Mouse (Mus musculus) lung, postnatal 10 days (tissue): ENCODE results near the gene Stag1.
A peak's percentile ranks its signal among the peaks of the same experiment; 100 is the strongest.

ENCODE experiments used
- DNase-seq: peaks from one replicate; pipeline ENCODE4 v3.0.0; 2021

The Stag1 gene

DNA sequence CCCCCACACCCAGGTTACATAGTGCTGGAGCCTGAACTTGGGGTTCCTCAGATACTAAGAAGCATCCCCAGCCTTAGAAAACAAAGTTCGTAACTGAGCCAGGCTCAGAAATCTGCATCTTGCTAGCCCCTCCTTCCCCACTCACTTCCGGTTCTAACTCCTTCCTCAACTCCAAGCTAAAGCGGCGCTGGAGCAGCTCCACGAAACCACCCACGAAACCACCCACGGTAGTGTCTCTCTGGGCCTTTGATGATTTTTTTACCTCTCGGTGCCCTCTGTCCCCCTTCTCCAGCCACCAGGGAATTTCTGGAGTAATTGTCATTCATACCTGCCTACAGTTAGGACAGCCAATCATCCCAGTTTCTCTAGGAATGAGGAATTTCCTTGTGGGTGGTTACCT, at the start of gene Stag1:
TSS of gene Stag1 (plus strand) at position 253 of the 400 bp plus-strand sequence.
- DNase-seq: no peak

DNA sequence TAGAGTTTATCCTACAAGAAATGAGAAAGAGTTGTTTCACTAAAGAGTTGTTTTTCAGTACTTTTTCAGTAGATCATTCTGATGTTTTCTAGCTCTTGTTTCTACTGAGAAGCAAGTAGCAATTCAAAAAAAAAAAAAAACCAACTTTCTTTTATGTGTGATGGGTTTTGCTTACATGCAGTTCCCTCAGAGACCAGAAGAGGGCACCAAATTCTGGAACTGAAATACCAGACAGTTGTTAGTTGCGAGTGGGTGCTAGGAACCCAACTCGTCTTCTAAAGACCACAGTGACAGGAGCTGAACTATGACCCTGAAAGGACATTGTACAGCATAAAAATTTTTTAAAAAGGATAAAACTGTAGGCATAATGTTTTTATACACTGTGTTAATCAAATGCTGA, 49.3 kb upstream of the Stag1 start:
- peak; percentile 44 for DNase-seq

DNA sequence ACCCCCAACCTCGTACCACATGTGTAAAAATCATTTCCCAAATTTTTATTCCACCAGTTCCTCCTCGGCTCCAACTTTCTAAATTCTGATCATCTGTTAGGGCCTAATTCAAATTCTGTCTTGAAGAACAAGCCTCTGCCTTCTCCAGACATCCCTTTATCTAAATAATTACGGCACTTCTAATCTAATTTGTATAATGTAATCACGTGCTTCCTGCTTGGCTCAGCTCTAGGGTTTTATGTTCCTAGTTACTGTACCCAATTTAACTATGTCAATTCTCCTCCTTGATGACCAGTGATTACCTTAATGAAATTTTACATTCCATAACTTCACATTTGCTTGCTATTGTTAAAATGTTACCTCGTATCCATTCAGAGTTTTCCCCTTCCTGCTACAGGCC, 41.9 kb upstream of the Stag1 start:
- DNase-seq: no peak

DNA sequence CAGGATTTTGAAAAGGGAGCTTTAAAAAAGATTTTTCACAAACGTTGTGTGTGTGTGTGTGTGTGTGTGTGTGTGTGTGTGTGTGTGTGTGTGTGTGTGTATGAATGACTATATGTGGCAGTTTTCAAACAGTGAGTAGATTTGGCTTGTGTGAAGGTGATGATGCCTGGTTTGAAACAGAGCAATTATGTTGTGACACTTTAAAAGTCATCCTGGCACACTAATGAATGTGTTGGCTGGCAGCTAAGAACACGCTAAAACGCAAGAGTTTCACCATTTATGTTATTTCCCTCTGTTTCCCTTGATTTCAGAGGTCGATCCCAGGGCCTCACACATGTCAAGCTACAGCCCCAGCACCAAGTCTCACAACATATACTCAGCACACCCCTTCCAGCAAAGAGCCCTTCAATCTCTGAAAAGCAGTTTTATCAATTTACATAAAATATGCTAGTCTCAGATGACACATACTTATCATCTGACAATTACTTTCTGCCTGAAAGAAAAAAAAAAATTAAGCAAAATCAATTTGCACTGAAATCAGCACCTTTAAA, 39.5 kb upstream of the Stag1 start:
- DNase-seq: no peak

DNA sequence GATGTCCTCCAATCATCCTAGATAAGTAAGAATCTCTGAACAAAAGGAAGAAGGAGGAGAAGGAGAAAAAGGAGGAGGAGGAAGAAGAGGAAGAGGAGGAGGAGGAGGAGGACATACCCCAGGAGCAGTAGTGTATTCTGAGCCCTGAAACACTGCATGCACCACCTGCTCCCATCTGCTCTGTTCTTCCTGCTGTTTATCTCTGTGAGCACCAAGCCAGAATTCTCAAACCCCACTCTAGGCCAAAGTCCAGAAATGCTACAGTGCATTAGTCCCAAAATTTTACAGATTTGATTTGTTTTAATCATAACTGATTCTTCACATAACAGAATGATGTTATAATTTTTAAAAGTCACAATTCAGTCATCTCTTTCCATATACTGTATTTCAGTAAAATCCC, 38.6 kb upstream of the Stag1 start:
- no peak for DNase-seq

DNA sequence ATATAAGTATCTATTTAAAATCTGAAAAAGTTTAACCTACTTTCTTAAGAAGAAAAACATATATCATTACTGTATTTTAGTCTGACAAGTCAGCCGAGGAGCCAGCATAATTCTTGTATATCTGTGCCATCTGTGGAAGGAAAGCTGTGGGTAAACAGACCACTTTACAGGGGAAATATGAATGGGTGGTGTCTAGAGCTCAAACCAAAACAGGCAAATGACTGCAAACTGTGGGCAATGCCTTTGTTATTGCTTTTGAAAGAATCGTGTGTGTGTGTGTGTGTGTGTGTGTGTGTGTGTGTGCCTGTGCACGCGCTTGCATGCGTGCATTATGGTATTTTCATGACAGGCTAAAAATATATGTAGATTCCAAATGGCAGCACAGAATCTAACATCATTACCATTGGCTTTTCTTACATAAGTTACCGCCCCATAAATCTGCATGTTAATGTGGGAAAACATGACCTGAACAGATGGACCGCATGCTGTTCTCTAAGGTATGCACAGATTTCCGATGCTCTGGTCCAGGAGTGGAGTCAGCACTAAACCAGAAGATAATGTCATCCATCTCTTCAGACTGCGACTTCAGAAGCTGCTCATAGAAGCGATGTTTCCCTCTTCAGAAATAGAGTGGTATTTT, 37.2 kb upstream of the Stag1 start:
- peak; percentile 22 for DNase-seq

DNA sequence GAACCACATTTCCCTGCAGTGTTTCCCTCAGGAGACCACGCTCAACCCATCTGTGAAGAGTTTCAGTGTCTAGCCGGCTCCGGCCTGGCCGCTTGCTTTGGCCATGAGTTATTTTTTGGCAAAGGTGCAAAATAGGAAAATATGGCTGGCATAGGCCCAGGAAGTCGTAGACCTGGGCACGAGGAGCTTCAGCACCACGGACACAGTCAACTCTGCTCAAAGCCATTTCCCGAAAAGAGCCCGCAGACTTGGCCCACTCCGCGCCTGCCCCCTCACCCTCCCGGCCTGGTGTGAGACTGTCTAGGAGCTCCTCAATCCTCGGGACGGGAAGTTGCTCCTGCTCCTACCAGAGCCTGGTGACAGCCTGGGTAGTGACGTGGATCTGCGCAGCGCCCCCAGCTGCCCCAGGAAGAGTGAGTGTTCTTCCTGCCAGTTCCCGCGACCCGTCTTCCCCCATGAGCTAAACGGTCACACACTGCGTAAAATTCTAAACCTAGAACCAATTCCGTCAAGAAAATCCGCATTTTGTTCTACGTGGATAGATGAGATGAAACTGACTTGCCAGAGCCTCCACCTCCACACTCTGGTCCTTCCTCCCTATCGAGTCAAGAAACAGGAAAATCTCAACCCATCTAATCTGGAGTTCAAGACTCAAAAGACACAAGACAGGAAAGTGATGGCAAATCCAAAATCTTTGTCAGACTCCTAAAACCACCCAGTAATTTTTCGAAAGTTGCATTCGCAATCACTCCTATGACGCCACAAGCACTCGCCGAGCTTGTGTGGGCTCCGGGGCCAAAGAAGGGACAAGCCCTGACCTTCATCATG, 27.6 kb upstream of the Stag1 start:
- DNase-seq: peak; percentile 76

DNA sequence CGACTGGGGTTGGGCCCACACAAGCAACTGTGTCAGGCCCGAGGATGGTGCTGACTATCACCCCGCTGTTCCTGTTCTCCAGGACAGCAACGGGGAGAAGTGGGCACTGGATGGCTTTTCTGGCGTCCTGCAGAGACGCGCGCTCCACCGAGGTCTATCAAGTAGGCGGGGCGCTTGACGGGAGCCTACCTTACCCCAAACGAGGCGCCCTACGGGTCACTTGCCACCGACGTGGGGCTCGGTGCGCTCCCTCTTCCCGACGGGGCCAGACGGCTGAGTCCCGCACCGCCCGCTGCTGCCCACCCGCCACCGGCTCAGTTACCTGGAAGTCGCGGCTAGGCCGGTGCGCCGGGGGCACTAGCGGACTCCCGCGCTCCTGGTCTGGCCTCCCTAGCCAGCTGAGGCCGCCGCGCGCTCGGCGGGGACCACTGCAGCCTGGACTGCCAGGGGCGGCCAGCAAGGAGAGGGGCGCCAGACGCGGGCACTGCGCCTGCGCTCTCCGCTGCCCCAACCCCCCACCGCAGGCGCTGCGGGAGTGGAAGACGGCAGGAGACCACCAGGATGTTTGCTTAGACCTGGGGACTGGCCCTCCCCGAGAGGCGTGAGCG, 26.9 kb upstream of the Stag1 start, which contains the start of gene Slc35g2:
TSS of gene Slc35g2 (minus strand) at position 465 of the 608 bp plus-strand sequence.
- DNase-seq: peak; percentile 66

DNA sequence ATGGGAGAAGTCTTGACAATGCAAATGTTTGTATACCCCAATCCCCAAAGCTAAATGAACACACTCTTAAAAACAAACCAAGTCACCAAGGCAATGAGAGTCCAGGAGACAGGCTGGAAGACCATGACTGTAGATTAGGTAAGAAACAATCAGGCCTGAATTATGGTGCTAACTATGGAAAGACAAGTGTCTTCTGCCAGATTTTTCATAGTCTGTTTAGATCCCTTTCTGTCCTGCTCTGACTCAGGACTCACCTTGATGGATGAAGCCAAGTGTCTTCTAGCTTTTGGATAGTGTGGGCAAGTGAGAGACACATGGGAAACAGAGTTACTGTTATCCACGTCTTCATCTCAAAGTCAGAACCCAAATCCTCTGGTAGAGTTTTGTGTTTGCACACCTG, 26.1 kb upstream of the Stag1 start:
- DNase-seq: no peak

DNA sequence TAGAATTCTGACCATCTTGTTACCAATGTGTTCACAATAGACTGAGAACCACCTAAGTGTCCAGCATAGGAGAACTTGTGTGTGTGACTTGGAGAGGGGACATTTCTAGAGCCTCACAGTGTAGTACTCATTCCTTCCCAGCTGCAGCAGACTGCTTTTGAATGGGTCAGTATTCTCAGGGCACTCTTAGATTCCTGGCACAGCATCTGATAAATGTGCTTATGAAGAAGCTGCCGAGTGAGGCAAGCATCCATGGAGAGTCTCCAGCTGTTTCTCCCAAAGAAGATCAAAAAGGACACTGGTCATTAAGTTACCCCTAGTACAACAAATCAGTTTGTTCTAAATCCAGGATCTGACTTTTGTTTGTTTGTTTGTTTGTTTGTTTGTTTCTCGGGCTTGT, 24.3 kb upstream of the Stag1 start:
- peak; percentile 59 for DNase-seq

DNA sequence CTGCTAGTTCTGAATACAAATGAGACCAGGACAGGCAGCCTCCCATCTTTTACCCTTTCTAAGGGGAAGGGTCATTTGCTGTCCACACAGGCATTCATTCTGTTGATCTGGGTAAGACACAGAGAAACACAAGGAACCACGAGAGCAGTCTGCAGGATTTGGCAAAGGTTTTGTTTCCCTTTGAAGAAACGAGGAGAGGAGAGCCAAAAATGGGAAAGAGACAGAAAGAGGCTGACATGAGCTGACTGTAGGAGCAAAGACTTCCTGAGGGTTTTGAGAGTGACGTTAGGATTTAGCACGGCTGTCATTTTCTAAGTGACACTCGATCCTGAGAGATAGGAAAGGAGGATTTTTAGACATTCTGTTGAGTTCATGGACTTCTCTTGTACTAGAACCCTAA, 23.7 kb upstream of the Stag1 start:
- peak; percentile 18 for DNase-seq

DNA sequence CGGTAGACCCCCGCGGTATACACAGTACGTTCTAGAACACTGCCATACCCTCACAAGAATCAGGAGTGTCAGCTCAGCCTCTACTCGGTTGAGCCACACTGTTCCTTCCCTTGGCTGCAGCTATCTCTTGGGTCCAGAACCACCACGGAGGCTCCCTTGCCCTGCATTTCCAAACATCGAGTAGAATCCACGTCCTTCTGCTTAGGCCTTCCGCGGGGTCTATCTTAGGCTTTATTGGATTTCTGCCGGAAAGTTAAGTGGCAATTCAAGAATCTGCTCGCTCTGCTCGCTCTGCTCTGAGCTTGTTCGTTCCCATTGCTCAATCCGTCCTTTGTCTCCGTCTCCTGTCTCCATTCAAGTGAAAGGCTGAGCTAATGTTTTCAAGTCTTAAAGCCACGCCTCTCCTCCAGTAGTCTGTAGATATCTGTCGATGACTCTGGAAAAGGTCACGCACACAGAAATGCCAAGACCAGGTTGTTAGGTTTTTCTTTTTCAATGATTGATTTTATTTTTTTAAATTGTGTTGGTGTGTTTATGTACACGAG, 17.3 kb upstream of the Stag1 start:
- no peak for DNase-seq

DNA sequence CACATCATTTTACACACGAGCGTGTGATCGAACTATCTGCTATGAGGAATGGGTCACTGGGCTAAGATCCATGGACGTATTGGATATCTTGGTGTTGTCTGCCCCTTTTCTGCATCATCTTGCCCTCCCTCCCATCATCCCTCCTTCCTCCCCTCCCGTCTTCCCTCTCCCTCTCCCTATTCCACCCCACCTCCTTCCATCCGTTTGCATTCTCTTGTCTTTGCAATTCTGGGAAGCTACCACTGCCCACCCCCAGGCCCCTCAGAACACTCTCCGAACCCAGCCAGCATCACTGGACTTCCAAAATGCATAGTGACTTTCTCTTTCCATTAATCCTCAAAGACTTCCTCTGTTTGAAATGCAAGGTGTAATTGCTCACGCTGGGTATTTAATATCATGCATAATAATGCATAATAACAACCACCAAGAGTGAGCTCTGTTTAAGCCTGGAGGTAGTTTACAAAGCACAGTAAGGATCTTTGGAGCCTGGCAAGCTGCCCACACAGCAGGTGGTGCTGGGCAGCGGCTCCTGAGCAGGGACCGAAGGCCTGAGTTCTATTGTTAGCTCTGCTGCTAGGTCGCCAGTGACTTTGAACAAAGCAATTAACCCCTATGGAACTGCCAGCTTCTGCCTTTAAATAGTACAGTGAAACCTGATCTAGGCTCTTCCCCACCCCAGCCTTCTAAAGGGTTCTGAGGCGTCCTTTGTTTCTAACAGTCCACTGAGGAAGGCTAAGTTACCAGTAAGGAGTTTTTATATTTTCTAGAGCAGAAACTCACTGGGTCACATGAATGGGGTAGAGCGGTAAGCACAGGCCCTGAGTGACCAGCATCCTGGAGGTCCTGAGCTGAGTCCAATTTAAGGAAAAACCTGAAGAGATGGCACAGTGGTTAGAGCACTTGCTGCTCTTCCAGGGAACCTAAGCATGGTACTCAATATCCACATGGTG, 15.8 kb upstream of the Stag1 start:
- DNase-seq: peak; percentile 17

DNA sequence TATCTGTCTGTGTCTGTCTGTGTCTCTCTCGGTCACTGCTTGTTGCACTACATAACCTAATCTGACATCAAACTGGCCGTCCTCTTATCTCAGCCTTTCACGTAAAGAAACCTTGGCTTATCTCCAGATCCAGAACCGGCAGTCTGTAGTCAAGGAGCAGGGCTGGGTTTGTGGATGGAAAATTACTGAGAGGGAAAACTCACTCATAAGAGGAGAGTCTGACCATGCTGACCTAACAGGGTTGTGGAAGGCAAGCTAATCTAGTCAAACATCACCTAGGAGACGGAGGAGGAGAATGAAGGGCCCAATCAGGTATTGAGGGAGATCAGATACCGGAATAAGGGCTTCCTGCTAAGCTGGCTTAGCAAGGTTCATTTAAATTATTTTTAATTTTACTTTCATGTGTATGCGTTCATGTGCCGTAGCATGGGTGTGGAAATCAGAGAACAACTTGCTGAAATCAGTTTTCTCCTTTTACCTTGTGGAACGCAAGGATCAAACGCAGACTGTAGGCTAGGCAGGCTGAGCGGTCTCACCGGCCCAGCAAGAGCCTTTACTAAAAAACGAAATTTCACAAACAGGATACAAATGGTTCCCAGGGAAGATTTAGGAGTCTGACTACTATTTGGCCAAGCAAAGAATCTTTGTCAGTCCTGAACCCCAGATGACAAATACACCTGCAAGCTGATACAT, 14.6 kb upstream of the Stag1 start:
- DNase-seq: peak; percentile 44

DNA sequence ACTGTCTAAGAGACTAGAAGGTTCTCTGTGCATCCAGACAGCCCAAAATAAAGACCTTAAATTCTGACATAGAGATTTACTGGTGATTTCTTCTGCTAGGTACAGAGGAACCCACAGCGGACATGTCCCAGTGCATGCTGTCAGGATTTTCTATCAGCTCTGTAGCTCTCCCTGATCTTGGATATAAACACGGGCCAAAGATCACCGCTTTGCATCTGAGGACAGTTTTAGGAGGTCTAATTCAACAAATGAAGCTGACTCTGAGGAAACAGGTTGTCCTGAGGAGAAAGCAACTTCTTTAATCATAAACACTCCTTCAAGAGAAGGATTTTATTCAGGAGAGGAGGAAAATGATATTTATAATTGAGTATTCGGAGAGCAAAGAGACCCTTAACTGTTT, 13.6 kb upstream of the Stag1 start:
- DNase-seq: no peak

DNA sequence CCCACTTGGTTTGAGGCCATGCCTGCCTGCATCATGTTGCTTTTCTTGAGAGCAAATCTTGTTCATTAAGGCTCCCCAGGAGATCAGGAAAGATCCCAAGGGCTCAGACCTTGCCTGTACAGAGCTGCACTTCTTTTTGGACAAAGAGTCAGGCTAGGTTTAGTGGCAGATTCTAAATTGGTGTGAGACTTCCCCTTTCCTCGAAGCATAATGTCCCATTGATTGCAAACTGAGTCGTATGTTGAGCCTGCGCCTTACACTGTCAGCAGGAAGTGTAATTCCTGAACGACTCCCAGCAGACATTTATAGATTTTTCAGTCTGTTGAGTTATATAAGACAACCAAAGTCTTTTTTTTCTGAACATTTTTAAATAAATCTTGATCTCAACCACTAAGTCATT, 7.1 kb upstream of the Stag1 start:
- DNase-seq: no peak

DNA sequence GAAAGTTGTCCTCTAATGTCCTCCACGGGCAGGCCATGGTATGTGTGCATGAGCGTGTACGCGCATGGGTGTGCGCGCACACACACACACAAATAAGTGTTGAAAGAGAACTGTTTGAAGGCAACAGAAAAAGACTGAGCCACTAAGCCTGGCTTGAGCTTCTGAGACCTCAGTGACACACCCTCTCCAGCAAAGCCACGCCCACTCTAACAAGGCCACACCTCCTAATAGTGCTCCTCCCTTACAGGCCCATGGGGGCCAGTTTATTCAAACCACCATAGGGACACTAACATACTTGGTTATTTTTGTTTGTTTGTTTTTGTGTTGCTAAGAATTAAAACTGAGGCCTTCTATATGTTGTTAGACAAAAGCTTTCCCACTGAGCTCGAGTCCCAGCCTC, 1.3 kb upstream of the Stag1 start:
- DNase-seq: no peak

DNA sequence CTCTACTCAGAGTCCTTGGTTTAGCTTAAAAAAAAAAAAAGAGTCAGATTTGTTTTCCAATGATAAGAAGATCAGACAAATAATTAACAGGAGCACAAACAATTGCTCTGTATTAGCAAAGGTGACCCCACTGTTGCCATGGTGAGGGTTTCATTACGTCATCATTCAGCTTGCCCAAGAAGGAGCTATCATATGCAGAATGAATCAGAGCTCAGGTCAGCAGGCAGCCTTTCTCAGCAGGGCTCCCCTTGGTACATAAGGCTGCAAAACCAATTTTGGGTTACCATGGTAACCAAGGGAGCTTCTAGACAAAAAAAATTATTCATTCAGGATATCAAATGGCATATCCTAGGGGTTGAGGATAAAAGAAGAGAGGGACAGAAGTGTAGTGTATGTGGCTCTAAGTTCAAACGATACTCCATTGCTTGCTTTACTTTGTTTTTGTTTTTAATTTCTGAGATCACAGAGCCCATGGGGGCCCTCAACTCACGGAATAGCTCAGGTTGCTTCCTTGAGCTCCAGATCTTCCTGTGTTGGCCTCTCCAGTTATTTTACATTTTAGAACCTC, 2.2 kb downstream of the Stag1 start:
- DNase-seq: no peak

DNA sequence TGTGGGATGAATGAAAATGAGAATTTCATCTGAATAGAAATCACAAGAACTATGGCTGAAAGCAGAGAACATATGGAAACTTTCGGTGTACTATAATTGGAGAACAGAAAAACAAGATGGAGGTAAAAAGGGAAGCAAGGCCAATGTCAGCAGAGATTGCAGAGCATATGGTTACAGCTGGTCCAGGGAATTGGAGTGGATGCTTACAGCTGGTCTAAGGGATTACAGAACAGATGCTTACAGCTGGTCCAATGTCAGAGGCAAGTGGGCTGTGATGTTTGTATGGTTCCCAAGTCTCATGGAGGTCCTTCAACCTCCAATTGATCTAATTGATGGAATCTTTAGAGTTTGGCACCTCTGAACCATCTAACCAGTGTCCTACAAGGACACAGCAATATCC, 4.5 kb downstream of the Stag1 start:
- peak; percentile 30 for DNase-seq

DNA sequence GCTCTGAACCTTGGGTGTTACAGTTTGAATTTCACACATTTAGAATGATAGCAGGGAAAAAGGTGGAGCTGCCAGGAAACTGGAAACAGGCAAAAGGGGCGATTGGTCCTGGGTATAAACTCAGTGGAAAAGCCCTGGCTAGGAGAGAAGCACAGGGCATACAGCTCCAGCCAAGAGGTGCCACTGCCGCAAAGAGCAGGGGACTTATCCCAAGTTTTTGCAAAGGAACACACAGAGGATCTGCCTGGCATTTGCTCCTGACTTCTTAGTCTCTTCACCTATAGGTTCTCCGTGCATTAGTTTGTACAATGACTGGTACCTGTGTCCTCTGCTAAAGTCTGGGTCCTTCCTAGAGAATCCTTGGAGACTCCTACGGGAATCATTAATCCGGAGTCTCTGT, 5.6 kb downstream of the Stag1 start:
- DNase-seq: no peak

DNA sequence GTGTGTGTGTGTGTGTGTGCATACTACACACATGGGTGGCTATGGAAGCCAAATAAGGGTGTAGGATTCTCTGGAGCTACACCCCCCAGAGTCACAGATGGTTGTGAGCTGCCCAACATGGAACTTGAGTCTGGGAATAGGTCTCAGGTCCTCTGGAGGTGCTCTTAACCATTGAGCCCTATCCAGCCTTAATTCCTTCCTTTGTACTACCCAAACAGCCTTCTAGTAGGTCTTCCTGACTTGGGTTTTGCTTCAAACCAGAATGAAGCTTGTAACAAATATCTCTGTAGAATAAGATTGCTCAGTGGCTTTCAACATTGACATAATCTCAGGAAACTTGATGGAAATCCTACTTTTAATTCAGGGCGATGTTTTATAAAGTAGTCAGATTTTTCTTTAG, 7.9 kb downstream of the Stag1 start:
- no peak for DNase-seq
